Mouse (Mus musculus): ENCODE measurements around the gene Spag6.

DNA sequence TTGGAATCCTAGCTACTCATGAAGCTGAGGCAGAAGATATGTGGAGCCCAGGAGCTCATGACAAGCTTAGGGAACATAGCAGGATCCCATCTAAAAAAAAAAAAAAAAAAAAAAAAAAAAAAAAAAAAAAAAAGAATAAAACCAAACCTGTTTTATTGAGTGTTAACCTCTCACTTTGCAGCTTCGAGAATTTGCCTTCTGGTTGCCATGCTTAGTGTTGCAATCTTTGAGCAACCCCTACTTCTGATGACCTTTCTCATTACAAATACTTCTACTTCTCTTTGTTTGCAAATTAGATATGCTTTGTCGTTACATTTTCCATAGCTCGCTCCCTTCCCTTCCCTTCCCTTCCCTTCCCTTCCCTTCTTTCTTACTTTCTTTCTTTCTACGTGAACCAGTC, 45.3 kb upstream of the Spag6 start:
- no peak for TF ChIP-seq CTCF (IDR thresholded peaks at IDR 0.05; ENCODE audit: borderline replicate concordance, control insufficient read depth, extremely low read depth, insufficient read depth, low read length, poor library complexity)
- no peak for TF ChIP-seq POLR2A (IDR thresholded peaks at IDR 0.05; ENCODE audit: control insufficient read depth, extremely low read depth, insufficient read depth, low read length, poor library complexity)
